Mouse (Mus musculus) midbrain, embryonic 16.5 days (tissue): ENCODE data around the gene Abcc5. TPM values are rescaled to one million over a fixed set of nuclear protein-coding genes. Genes with fewer than 3 reads are reported as not detected.
"Not testable (repeated sequence)": the region's sequence is repeated elsewhere in the genome, so short reads cannot be mapped to it uniquely, and the experiment has no call there.

Experiments
- ATAC-seq: fragments of 200-750 bp; cut with Nextera tagmentation; 2 replicates; pipeline ENCODE4 v1.8.0; 2017; ENCODE audit warnings: moderate TSS enrichment
- H3K27ac ChIP-seq: fragments of 300-500 bp; sonication (generic); 2 replicates; pipeline ENCODE4 v1.5.1; 2014; ENCODE audit warnings: mild to moderate bottlenecking, low read length, mixed read lengths
- H3K27me3 ChIP-seq: fragments of 300-500 bp; sonication (generic); 2 replicates; pipeline ENCODE4 v1.6.1; 2014; ENCODE audit warnings: low read depth, low read length, mixed read lengths; ENCODE audit not compliant: control insufficient read depth, insufficient read depth
- H3K36me3 ChIP-seq: fragments of 300-500 bp; sonication (generic); 2 replicates; pipeline ENCODE4 v1.6.1; 2014; ENCODE audit warnings: mild to moderate bottlenecking, low read length, moderate library complexity, mixed read lengths; ENCODE audit not compliant: control insufficient read depth, insufficient read depth
- H3K4me1 ChIP-seq: fragments of 300-500 bp; sonication (generic); 2 replicates; pipeline ENCODE4 v1.6.1; 2014; ENCODE audit warnings: mild to moderate bottlenecking, low read length, mixed read lengths; ENCODE audit not compliant: control insufficient read depth, insufficient read depth
- H3K4me2 ChIP-seq: fragments of 300-500 bp; sonication (generic); 2 replicates; pipeline ENCODE4 v1.6.1; 2014; ENCODE audit warnings: mild to moderate bottlenecking, low read length, mixed read lengths
- H3K4me3 ChIP-seq: fragments of 300-500 bp; sonication (generic); 2 replicates; pipeline ENCODE4 v1.5.1; 2014; ENCODE audit warnings: low read depth, mild to moderate bottlenecking, low read length, moderate library complexity, mixed read lengths
- H3K9ac ChIP-seq: fragments of 300-500 bp; sonication (generic); 2 replicates; pipeline ENCODE4 v1.6.1; 2014; ENCODE audit warnings: low read depth, low read length, mixed read lengths
- H3K9me3 ChIP-seq: fragments of 300-500 bp; sonication (generic); replicated peaks from 2 replicates; pipeline ENCODE4 v1.6.1; 2014; ENCODE audit warnings: mild to moderate bottlenecking, low read length, mixed read lengths; ENCODE audit not compliant: control insufficient read depth, poor library complexity, severe bottlenecking
- WGBS: fragments of 180-500 bp; shearing (Covaris S2); extraction: QIAGEN DNeasy Blood & Tissue Kit; methylation state at CpG from one replicate; pipeline ENCODE4 v1.1.7; 2014; 5-methylcytosine and 5-hydroxymethylcytosine counted together
- polyA plus RNA-seq: library from polyadenylated mRNA; unstranded; fragments of >200 nt; fragmentation: Nextera tagmentation; extraction: Ambion mirVana; gene quantifications from 2 replicates; pipeline ENCODE4 v1.2.1, GENCODE M21; 2015

Gene Abcc5
- polyA plus RNA-seq, result 168 and 180 TPM in 2 replicates

DNA sequence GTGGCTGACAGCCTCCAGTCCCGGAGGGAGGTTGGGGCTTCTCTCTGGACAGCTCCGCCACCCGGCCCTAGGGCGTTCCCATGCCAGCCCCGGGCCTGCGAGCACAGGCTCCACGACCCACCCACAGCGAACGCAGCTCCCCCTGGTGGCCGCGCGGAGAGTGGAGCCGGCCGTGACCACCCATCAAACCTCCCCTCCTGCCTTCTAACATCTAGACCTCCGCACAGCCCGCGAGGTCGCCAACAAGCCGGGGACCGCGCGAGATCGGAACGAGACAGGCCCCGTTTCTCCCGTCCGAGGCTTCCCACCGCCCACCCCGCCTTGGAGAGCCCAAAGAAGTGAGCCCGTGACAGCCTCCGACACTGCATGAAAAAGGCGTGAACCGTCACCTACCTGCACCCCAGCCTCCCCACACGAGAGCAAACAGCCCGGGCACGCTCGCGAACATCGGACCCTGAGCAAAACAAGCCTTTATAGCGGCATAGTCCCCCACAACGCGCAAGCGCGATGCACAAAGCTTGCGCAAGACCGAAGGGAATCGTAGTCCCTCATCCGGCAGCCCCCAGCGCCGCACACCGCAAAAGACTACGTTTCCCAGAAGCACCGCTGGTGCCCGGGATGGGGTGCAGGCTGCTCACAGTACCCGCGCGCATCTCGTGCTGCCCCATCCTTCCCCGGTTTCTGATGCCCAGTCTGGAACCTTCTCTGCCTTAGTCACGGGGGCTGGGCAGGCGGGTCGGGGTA, at the start of gene Abcc5:
Abcc5 (minus strand) TSS at position 540 of the 744 bp plus-strand sequence.
- peak within 1 kb of the TSS; percentile 85 for H3K4me3 ChIP-seq
- peak within 1 kb of the TSS; percentile 93 for H3K27ac ChIP-seq
- H3K4me2 ChIP-seq, result peak within 1 kb of the TSS; percentile 77
- peak; percentile 100 for ATAC-seq
- H3K9me3 ChIP-seq, result no peaks in the 10 kb centered on the region
- peak within 1 kb of the TSS; percentile 88 for H3K9ac ChIP-seq
- WGBS, result 0% methylated on average over 62 of the region's 62 CpGs
- H3K36me3 ChIP-seq, result no peaks in the 10 kb centered on the region
- no peaks in the 10 kb centered on the region for H3K27me3 ChIP-seq
- peaks cover 22% of the 10 kb centered on the region for H3K4me1 ChIP-seq

DNA sequence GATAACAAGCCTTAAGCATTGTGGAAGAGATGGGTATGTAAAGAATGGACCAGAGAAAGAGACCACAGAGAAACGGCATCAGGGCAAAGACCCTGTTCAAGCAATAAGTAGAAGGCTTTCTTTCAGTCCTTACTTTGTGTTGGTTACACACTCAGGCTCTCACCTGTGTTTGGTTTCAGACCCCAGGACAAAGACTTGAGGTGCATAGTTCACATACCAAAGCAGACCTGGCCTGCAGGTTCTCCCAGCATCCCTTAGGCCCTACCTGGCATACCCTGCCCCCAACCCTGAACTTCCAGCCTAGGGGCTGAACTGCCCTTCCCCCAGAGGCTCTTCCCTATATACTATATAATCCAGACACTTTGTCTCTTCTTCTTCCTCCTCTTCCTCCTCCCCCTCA, 49.1 kb upstream of the Abcc5 start:
- H3K4me1 ChIP-seq, result no peaks in the 10 kb centered on the region
- no peaks in the 10 kb centered on the region for H3K27me3 ChIP-seq
- WGBS, result 88% methylated on average over 1 of the region's 1 CpGs
- ATAC-seq, result no peak
- H3K4me2 ChIP-seq, result no peak overlapping the region
- no peak overlapping the region for H3K4me3 ChIP-seq
- no peaks in the 10 kb centered on the region for H3K36me3 ChIP-seq
- no peaks in the 10 kb centered on the region for H3K9me3 ChIP-seq
- no peak overlapping the region for H3K9ac ChIP-seq
- no peak overlapping the region for H3K27ac ChIP-seq

DNA sequence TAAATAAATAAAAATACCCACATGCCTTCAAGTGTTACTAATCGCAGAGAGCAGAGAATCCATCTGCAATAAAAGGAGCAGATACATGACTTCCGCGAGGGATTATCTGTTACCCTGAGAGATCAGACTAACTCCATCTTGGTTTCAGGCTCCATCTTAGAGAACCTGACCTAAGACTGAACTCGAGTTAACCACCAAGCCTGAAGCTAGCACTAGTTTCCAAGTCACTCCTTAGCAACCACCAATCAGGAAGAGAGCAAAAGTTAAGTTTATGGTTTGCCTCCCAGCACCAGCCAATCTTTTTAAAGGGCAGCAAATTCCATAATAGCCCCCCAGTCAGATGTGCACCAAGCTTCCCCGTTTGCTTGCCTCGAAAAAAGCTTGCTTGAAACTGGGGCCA, 48.6 kb upstream of the Abcc5 start:
- Histone ChIP-seq H3K36me3 (no peaks in the 10 kb centered on the region), H3K4me1 (no peaks in the 10 kb centered on the region), H3K9ac (no peak overlapping the region), H3K27me3 (no peaks in the 10 kb centered on the region), H3K4me3 (no peak overlapping the region), H3K9me3 (no peaks in the 10 kb centered on the region), H3K4me2 (no peak overlapping the region), H3K27ac (no peak overlapping the region)
- WGBS, result 89% methylated on average over 6 of the region's 6 CpGs
- ATAC-seq, result no peak

DNA sequence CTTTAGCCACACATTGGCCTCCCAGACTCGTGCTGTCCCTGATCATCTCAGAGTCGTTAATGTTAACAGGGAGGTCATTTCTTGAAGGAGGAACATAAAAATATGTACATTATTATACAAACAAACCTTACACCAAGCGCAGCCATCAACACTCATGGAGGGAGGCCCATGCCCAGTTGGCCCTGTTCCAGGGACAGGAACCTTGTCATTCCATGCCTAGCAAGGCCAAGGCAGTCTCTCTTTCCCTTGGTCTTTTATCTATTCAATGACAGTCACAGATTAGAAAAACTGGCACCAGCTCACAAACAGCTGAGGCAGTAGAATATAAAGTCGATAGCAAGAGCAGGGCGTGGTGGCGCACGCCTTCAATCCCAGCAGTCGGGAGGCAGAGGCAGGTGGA, 48.0 kb upstream of the Abcc5 start:
- Histone ChIP-seq H3K36me3 (no peaks in the 10 kb centered on the region), H3K9me3 (no peaks in the 10 kb centered on the region), H3K27me3 (no peaks in the 10 kb centered on the region), H3K4me1 (no peaks in the 10 kb centered on the region), H3K4me3 (no peak overlapping the region), H3K27ac (no peak overlapping the region), H3K9ac (no peak overlapping the region), H3K4me2 (no peak overlapping the region)
- WGBS, result 93% methylated on average over 8 of the region's 8 CpGs
- ATAC-seq, result no peak

DNA sequence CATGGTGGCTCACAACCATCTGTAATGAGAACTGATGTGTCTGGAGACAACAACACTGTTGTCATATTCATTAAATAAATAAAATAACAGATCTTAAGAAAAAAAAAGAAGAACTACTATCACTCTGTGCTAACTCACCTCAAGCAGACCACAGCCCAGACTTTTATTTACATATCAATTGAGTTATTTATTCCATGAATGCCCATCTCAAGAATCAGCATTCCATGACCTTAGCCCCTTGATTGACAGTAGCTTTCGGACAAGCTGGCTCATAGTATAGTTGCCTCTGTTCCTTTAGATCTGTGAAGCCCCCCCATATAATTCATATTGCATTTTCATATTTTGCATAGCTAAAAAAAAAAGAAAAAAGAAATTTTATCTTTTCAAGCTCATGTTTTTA, 47.6 kb upstream of the Abcc5 start:
- Histone ChIP-seq H3K4me2 (no peak overlapping the region), H3K27ac (no peak overlapping the region), H3K27me3 (no peaks in the 10 kb centered on the region), H3K9me3 (no peaks in the 10 kb centered on the region), H3K4me3 (no peak overlapping the region), H3K4me1 (no peaks in the 10 kb centered on the region), H3K9ac (no peak overlapping the region), H3K36me3 (no peaks in the 10 kb centered on the region)
- 69% methylated on average over 1 of the region's 1 CpGs for WGBS
- ATAC-seq, result no peak

DNA sequence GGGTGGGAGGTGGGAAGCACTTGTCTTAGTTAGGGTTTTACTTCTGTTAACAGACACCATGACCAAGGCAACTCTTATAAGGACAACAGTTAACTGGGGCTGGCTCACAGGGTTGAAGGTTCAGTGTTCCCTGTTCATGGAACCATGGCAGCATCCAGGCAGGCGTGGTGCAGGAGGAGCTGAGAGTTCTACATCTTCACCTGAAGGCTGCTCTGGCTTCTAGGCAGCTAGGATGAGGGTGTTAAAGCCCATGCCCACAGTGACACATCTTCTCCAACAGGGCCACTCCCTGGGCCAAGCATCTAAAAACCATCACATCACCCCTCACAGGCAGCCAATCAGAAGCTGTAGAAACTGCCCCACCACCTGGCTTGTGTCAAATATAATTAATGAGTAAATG, 45.5 kb upstream of the Abcc5 start:
- H3K4me3 ChIP-seq, result no peak overlapping the region
- WGBS, result 82% methylated on average over 1 of the region's 1 CpGs
- no peaks in the 10 kb centered on the region for H3K27me3 ChIP-seq
- no peaks in the 10 kb centered on the region for H3K9me3 ChIP-seq
- H3K9ac ChIP-seq, result no peak overlapping the region
- no peaks in the 10 kb centered on the region for H3K4me1 ChIP-seq
- ATAC-seq, result no peak
- no peak overlapping the region for H3K4me2 ChIP-seq
- H3K36me3 ChIP-seq, result no peaks in the 10 kb centered on the region
- H3K27ac ChIP-seq, result no peak overlapping the region

DNA sequence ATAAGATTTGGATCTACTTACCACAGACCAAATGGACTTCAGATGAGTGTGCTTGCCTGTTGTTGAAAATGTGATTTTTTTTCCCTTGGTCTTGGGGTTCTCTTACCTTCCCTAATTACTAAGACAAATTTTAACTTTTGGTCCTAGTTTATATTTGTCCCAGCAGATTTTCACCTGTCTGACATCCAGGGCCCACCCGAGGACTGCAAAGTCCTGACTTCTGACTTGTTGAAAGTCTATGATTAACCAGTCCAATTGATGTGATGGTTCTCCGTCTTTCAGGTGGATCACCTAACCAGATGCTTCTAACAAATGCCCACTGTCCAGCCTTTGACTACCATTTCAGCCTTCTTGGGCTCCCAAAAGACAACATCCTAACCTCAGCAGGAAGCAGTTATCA, 44.8 kb upstream of the Abcc5 start:
- Histone ChIP-seq H3K27ac (no peak overlapping the region), H3K4me2 (no peak overlapping the region), H3K9ac (no peak overlapping the region), H3K36me3 (no peaks in the 10 kb centered on the region), H3K4me1 (no peaks in the 10 kb centered on the region), H3K27me3 (no peaks in the 10 kb centered on the region), H3K4me3 (no peak overlapping the region), H3K9me3 (no peaks in the 10 kb centered on the region)
- no peak for ATAC-seq
- WGBS, result 93% methylated on average over 2 of the region's 2 CpGs

DNA sequence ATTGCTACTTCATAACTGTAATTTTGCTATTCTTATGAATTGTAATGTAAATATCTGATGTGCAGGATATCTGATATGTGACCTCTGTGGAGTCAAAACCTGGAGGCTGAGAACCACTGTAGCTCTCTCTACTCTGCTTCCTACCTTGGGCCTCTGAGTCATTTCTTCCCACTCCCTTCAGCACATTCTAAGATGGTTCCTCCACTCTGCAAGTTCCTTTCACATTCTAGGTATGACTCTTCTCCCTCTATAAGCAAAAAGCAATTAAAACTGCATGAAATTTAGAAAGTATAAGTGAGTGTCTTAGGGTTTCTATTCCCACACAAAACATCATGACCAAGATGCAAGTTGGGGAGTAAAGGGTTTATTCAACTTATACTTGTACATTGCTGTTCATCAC, 38.5 kb upstream of the Abcc5 start:
- Histone ChIP-seq H3K4me3 (no peak overlapping the region), H3K27me3 (no peaks in the 10 kb centered on the region), H3K4me1 (no peaks in the 10 kb centered on the region), H3K4me2 (no peak overlapping the region), H3K9ac (no peak overlapping the region), H3K36me3 (no peaks in the 10 kb centered on the region), H3K27ac (no peak overlapping the region), H3K9me3 (no peaks in the 10 kb centered on the region)
- ATAC-seq, result no peak

DNA sequence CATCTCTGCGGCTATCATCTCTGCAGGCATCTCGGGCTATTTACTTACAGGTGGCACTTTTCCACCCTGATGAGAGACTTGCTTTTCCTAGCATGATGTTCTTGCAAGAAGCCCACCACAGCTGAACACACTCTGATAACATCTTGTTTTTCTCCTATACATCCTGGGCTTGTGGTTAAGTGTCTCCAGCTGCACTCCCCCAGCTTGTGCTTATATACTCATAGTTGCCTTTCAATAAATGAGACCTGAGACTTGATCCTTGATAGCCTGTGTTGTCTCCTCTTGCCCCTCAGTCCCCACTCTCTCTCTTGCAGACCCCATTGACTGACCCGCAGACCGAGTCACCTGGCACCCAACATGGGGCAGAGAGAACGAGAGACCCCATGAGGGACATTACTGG, 32.5 kb upstream of the Abcc5 start:
- ATAC-seq, H3K9ac ChIP-seq, H3K27ac ChIP-seq, H3K4me2 ChIP-seq, H3K36me3 ChIP-seq, H3K27me3 ChIP-seq, H3K9me3 ChIP-seq, H3K4me1 ChIP-seq, H3K4me3 ChIP-seq: not testable (repeated sequence)
- 96% methylated on average over 5 of the region's 5 CpGs for WGBS
